Mouse (Mus musculus): ENCODE measurements at regions not wholly inside any gene's neighbourhood (a gene's known extent, or its start where the extent isn't known, plus 50 kb on each side); places are given as distances from the start of the nearest gene placed in this dataset.

DNA sequence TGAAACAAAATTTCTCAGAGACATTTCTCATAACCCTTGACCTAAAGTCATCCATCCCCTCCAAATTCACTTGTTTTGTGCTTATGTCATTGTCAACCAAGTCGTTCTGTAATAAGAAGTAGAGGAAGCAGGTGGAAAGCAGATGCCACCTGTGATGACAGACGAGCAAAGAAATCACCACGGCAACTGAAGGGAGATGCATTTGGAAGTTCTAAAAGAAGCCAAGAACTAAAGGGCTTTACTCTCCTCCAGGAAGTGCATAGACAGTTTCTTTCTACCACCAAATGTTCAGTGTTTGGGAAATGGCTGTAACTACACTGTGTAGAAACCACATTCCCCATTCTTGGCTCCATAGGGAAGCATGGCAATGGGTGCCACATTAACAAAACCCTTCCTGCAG, 317.4 kb downstream of the Gm10184 start:
- no peaks in the 10 kb centered on the region for H3K79me2 ChIP-seq (ENCODE audit: control insufficient read depth, insufficient read depth, low read length)
- no peaks in the 10 kb centered on the region for H3K36me3 ChIP-seq (ENCODE audit: control insufficient read depth, insufficient read depth, low read length)

DNA sequence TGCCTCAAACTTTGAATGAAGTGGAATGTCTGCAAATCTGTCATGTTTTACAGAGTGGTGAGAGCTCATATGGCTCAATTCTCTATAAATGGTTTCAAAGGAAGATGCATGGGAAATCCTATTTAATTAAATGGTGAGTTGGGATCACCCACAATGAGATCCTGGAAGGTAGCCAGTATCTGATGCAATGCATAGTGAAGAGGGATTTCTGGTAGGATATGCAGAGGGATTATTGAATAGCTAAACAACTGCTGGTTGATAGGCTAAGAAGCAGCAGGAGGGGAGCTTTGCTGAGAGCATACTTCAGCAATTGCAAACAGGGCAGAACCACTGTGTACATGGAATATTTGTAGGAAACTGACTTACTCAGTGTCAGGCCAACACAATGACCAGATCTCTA, 350.7 kb downstream of the Gm10184 start:
- H3K79me2 ChIP-seq (ENCODE audit: control insufficient read depth, insufficient read depth, low read length) = no peaks in the 10 kb centered on the region
- H3K4me3 ChIP-seq (ENCODE audit: insufficient read depth, low read depth, low read length) = no peak overlapping the region
- H3K4me1 ChIP-seq (ENCODE audit: control insufficient read depth, insufficient read depth, low read length) = no peaks in the 10 kb centered on the region
- H3K9ac ChIP-seq (ENCODE audit: low read depth, low read length) = no peak overlapping the region
- H3K27ac ChIP-seq (replicated peaks; ENCODE audit: insufficient read depth, low read depth, low read length) = no peak overlapping the region
- no peaks in the 10 kb centered on the region for H3K36me3 ChIP-seq (ENCODE audit: control insufficient read depth, insufficient read depth, low read length)
- H3K27me3 ChIP-seq (ENCODE audit: control insufficient read depth, insufficient read depth, low read length) = no peaks in the 10 kb centered on the region
- DNase-seq (ENCODE audit: extremely low read depth, low read depth, low spot score) = no peak
- TF ChIP-seq POLR2A (IDR thresholded peaks at IDR 0.05; ENCODE audit: extremely low read depth, insufficient read depth, low read length) (no peak), CTCF (IDR thresholded peaks at IDR 0.05; ENCODE audit: low read depth, low read length) (no peak)

More for the DNA sequence above, 317.4 kb downstream of the Gm10184 start:
- Histone ChIP-seq H3K4me1 (ENCODE audit: control insufficient read depth, insufficient read depth, low read length) (no peaks in the 10 kb centered on the region), H3K4me3 (ENCODE audit: insufficient read depth, low read depth, low read length) (no peak overlapping the region), H3K27me3 (ENCODE audit: control insufficient read depth, insufficient read depth, low read length) (no peaks in the 10 kb centered on the region), H3K27ac (replicated peaks; ENCODE audit: insufficient read depth, low read depth, low read length) (no peak overlapping the region), H3K9ac (ENCODE audit: low read depth, low read length) (no peak overlapping the region)
- no peak for TF ChIP-seq CTCF (IDR thresholded peaks at IDR 0.05; ENCODE audit: low read depth, low read length)
- TF ChIP-seq POLR2A (IDR thresholded peaks at IDR 0.05; ENCODE audit: extremely low read depth, insufficient read depth, low read length) = no peak
- no peak for DNase-seq (ENCODE audit: extremely low read depth, low read depth, low spot score)
- WGBS = 66% methylated on average over 3 of the region's 3 CpGs

DNA sequence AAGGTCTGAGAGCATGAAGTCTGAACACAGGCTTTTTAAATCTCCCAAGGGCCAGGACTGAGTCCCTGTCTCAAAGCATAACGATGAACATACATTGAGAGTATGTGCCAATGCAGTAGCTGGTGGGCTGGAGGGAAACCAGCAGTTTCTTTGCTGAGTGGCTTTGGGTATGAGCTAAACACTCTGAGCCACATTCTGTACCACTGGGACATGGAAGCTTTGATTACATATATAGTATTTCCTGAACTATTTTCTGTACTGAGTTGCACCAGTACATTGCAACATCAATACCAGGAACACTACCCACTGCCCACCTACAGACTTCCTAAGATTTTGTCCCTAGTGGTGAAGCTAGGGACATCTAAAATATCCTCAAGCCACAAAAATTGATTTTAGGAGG, 354.3 kb upstream of the Fshr start:
- WGBS = 83% methylated on average over 1 of the region's 1 CpGs
- no peaks in the 10 kb centered on the region for H3K36me3 ChIP-seq (ENCODE audit: control insufficient read depth, insufficient read depth, low read length)
- no peak for DNase-seq (ENCODE audit: extremely low read depth, low read depth, low spot score)
- TF ChIP-seq POLR2A (IDR thresholded peaks at IDR 0.05; ENCODE audit: extremely low read depth, insufficient read depth, low read length) (no peak), CTCF (IDR thresholded peaks at IDR 0.05; ENCODE audit: low read depth, low read length) (no peak)
- no peak overlapping the region for H3K4me3 ChIP-seq (ENCODE audit: insufficient read depth, low read depth, low read length)
- H3K27ac ChIP-seq (replicated peaks; ENCODE audit: insufficient read depth, low read depth, low read length) = no peak overlapping the region
- H3K4me1 ChIP-seq (ENCODE audit: control insufficient read depth, insufficient read depth, low read length) = no peaks in the 10 kb centered on the region
- H3K9ac ChIP-seq (ENCODE audit: low read depth, low read length) = no peak overlapping the region
- no peaks in the 10 kb centered on the region for H3K79me2 ChIP-seq (ENCODE audit: control insufficient read depth, insufficient read depth, low read length)
- no peaks in the 10 kb centered on the region for H3K27me3 ChIP-seq (ENCODE audit: control insufficient read depth, insufficient read depth, low read length)

DNA sequence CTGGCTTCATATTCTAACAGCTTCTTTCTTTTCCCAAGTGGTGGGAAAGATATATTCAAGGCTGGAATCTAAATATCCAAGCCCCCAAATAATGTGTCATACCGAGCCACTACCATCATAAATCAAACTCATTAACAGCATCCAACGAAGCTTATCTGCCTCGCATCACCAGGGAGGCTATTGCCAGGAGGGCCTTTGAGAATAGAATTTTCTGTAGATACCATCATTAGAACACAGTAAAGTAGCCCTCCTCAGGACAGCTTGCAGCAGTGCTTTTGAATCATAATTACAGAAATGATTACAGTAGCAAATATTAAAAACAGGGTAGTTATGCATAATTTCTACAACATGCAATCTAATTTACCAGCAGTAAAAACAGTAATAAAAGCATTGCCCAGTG, 353.1 kb upstream of the Fshr start:
- no peaks in the 10 kb centered on the region for H3K36me3 ChIP-seq (ENCODE audit: control insufficient read depth, insufficient read depth, low read length)
- no peak overlapping the region for H3K9ac ChIP-seq (ENCODE audit: low read depth, low read length)
- H3K27me3 ChIP-seq (ENCODE audit: control insufficient read depth, insufficient read depth, low read length) = no peaks in the 10 kb centered on the region
- no peaks in the 10 kb centered on the region for H3K79me2 ChIP-seq (ENCODE audit: control insufficient read depth, insufficient read depth, low read length)
- H3K4me3 ChIP-seq (ENCODE audit: insufficient read depth, low read depth, low read length) = no peak overlapping the region
- no peak for TF ChIP-seq POLR2A (IDR thresholded peaks at IDR 0.05; ENCODE audit: extremely low read depth, insufficient read depth, low read length)
- no peak for TF ChIP-seq CTCF (IDR thresholded peaks at IDR 0.05; ENCODE audit: low read depth, low read length)
- 57% methylated on average over 3 of the region's 3 CpGs for WGBS
- H3K4me1 ChIP-seq (ENCODE audit: control insufficient read depth, insufficient read depth, low read length) = no peaks in the 10 kb centered on the region
- no peak overlapping the region for H3K27ac ChIP-seq (replicated peaks; ENCODE audit: insufficient read depth, low read depth, low read length)
- no peak for DNase-seq (ENCODE audit: extremely low read depth, low read depth, low spot score)

DNA sequence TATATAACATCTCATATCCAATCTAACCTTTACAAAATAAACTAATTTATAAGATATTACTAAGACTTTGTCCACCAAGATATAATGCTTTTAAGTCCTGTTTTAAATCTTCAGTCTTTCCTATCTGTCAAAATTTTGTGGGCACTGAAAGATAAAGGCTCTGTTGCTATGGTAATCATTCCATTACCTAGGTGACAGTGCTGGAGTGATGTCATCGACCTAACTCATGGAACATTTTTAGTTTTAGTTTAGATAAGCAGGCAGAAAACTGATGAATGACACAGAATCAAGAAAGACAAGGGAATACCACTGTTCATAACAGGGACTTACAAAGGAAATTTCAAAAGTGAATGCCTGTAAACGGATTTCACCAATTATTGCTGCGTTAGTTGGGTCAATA, 350.3 kb upstream of the Fshr start:
- H3K4me1 ChIP-seq (ENCODE audit: control insufficient read depth, insufficient read depth, low read length) = no peaks in the 10 kb centered on the region
- H3K27me3 ChIP-seq (ENCODE audit: control insufficient read depth, insufficient read depth, low read length) = no peaks in the 10 kb centered on the region
- H3K4me3 ChIP-seq (ENCODE audit: insufficient read depth, low read depth, low read length) = no peak overlapping the region
- no peak overlapping the region for H3K9ac ChIP-seq (ENCODE audit: low read depth, low read length)
- H3K79me2 ChIP-seq (ENCODE audit: control insufficient read depth, insufficient read depth, low read length) = no peaks in the 10 kb centered on the region
- TF ChIP-seq CTCF (IDR thresholded peaks at IDR 0.05; ENCODE audit: low read depth, low read length) (no peak), POLR2A (IDR thresholded peaks at IDR 0.05; ENCODE audit: extremely low read depth, insufficient read depth, low read length) (no peak)
- no peaks in the 10 kb centered on the region for H3K36me3 ChIP-seq (ENCODE audit: control insufficient read depth, insufficient read depth, low read length)
- WGBS = 67% methylated on average over 3 of the region's 3 CpGs
- no peak for DNase-seq (ENCODE audit: extremely low read depth, low read depth, low spot score)
- H3K27ac ChIP-seq (replicated peaks; ENCODE audit: insufficient read depth, low read depth, low read length) = no peak overlapping the region

DNA sequence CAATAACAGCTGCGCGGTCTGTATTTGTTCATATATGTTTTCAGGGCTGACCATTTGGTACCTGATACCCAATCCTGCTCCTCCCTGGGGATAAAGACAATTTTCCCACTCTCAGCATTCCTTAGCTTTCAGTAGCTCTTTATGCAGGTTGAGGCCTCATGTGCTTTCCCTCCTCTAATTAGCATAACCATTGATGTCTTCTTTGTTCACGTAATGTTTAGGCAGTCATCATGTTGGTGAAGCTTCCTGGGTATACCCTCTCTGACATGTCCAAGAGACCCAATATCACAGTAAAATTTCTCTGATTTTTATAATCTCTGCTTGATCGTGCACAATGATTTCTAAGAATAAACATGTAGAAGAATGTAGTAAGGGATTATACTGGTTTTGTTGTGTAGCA, 321.4 kb upstream of the Fshr start:
- no peaks in the 10 kb centered on the region for H3K79me2 ChIP-seq (ENCODE audit: control insufficient read depth, insufficient read depth, low read length)
- no peak overlapping the region for H3K27ac ChIP-seq (replicated peaks; ENCODE audit: insufficient read depth, low read depth, low read length)
- H3K36me3 ChIP-seq (ENCODE audit: control insufficient read depth, insufficient read depth, low read length) = no peaks in the 10 kb centered on the region
- no peak overlapping the region for H3K4me3 ChIP-seq (ENCODE audit: insufficient read depth, low read depth, low read length)
- TF ChIP-seq CTCF (IDR thresholded peaks at IDR 0.05; ENCODE audit: low read depth, low read length) (no peak), POLR2A (IDR thresholded peaks at IDR 0.05; ENCODE audit: extremely low read depth, insufficient read depth, low read length) (no peak)
- no peak for DNase-seq (ENCODE audit: extremely low read depth, low read depth, low spot score)
- WGBS = 84% methylated on average over 4 of the region's 4 CpGs
- H3K4me1 ChIP-seq (ENCODE audit: control insufficient read depth, insufficient read depth, low read length) = no peaks in the 10 kb centered on the region
- no peak overlapping the region for H3K9ac ChIP-seq (ENCODE audit: low read depth, low read length)
- H3K27me3 ChIP-seq (ENCODE audit: control insufficient read depth, insufficient read depth, low read length) = no peaks in the 10 kb centered on the region

Data from liver, adult 2 months (tissue).